Mouse (Mus musculus) myocyte (in vitro differentiated cells): ENCODE data around the gene Slc2a9.

ENCODE experiments used
- CEBPB ChIP-seq: IDR thresholded peaks from 2 replicates; pipeline ENCODE4 v1.6.1; 2011; ENCODE audit warnings: mild to moderate bottlenecking, moderate library complexity; ENCODE audit not compliant: poor library complexity, insufficient read depth, severe bottlenecking
- MAX ChIP-seq: IDR thresholded peaks from one replicate; pipeline ENCODE4 v1.6.1; 2011; ENCODE audit warnings: low read depth, mild to moderate bottlenecking, control low read depth
- MYOD1 ChIP-seq, 3 experiments: IDR thresholded peaks; one replicate each; pipeline ENCODE4 v1.6.1; 2011; ENCODE audit warnings: control low read depth in 2 of 3, low read depth in 2 of 3, mild to moderate bottlenecking in 2 of 3, moderate library complexity in 1 of 3; ENCODE audit not compliant: insufficient read length in 2 of 3, control insufficient read depth in 1 of 3
- MYOG ChIP-seq, 3 experiments: IDR thresholded peaks; one replicate each; pipeline ENCODE4 v1.6.1; 2011; ENCODE audit warnings: control low read depth in 2 of 3, low read depth in 2 of 3, mild to moderate bottlenecking in 2 of 3; ENCODE audit not compliant: insufficient read length in 2 of 3, control insufficient read depth in 1 of 3, insufficient read depth in 1 of 3
- POLR2A ChIP-seq: IDR thresholded peaks from one replicate; pipeline ENCODE4 v1.6.1; 2011; ENCODE audit warnings: low read depth, mild to moderate bottlenecking, control low read depth, moderate library complexity; ENCODE audit not compliant: insufficient read length
- POLR2AphosphoS2 ChIP-seq: IDR thresholded peaks from one replicate; pipeline ENCODE4 v1.6.1; 2011; ENCODE audit warnings: low read depth, control low read depth; ENCODE audit not compliant: insufficient read length
- REST ChIP-seq: IDR thresholded peaks from one replicate; pipeline ENCODE4 v1.6.1; 2011; ENCODE audit warnings: mild to moderate bottlenecking, control low read depth, moderate library complexity; ENCODE audit not compliant: insufficient read depth, insufficient read length
- SRF ChIP-seq: IDR thresholded peaks from one replicate; pipeline ENCODE4 v1.6.1; 2011; ENCODE audit warnings: low read depth; ENCODE audit not compliant: control insufficient read depth, insufficient read length
- TCF12 ChIP-seq: IDR thresholded peaks from one replicate; pipeline ENCODE4 v1.6.1; 2011; ENCODE audit warnings: mild to moderate bottlenecking, control low read depth; ENCODE audit not compliant: poor library complexity, insufficient read depth, severe bottlenecking
- TCF3 ChIP-seq: IDR thresholded peaks from one replicate; pipeline ENCODE4 v1.6.1; 2011; ENCODE audit warnings: low read depth, control low read depth; ENCODE audit not compliant: insufficient read length
- USF1 ChIP-seq: IDR thresholded peaks from one replicate; pipeline ENCODE4 v1.6.1; 2011; ENCODE audit warnings: low read depth, mild to moderate bottlenecking, control low read depth, moderate library complexity

DNA sequence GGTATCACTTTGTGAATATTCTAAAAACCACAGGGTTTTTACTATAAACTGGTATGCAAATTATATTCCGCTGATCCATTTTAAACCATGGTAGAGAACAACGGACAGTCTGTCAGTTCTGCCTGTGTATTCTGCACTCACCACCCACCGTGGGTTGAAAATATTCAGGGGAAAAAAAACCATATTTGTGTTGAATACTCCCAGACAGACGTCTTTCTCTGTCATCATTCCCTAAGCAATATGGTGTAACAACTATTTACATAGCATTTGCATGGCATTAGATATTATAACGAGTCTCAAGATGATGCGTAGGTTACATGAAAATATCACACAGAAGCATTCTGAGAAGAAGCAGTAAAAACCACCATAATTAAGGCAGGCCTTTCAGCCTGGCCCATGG is 84.1 kb downstream of the Slc2a9 start:
- TF ChIP-seq TCF12 (no peak), MAX (no peak), POLR2A (no peak), POLR2AphosphoS2 (no peak), MYOD1 (IDR thresholded peaks at IDR 0.05; ENCODE audit: control insufficient read depth in 1 of 3, insufficient read length in 2 of 3, low read depth in 2 of 3) (no peak), TCF3 (no peak), USF1 (no peak), MYOG (IDR thresholded peaks at IDR 0.05; ENCODE audit: control insufficient read depth in 1 of 3, insufficient read depth in 1 of 3, insufficient read length in 2 of 3, low read depth in 2 of 3) (no peak), CEBPB (no peak), SRF (no peak), REST (no peak)
